Mouse (Mus musculus) liver, embryonic 13.5 days (tissue): ENCODE results near the gene Hist1h2ah. TPM values are rescaled to one million over a fixed set of nuclear protein-coding genes. Genes with fewer than 3 reads are reported as not detected.

Experiments used
- ATAC-seq: fragments of 200-750 bp; cut with Nextera tagmentation; 2 replicates; pipeline ENCODE4 v1.8.0; 2017; ENCODE audit warnings: low read depth, mild to moderate bottlenecking, moderate number of reproducible peaks, moderate library complexity
- DNase-seq: peaks from one replicate; pipeline ENCODE4 v3.0.0; 2022
- H3K27ac ChIP-seq: fragments of 300-500 bp; sonication (generic); 2 replicates; pipeline ENCODE4 v1.5.1; 2015; ENCODE audit warnings: moderate library complexity, mild to moderate bottlenecking, inconsistent platforms
- H3K27me3 ChIP-seq: fragments of 300-500 bp; sonication (generic); 2 replicates; pipeline ENCODE4 v1.6.1; 2015; ENCODE audit warnings: mild to moderate bottlenecking, inconsistent platforms
- H3K36me3 ChIP-seq: fragments of 300-500 bp; sonication (generic); 2 replicates; pipeline ENCODE4 v1.6.1; 2015; ENCODE audit warnings: mild to moderate bottlenecking, inconsistent platforms
- H3K4me1 ChIP-seq: fragments of 300-500 bp; sonication (generic); replicated peaks from 2 replicates; pipeline ENCODE4 v1.6.1; 2015; ENCODE audit warnings: inconsistent platforms
- H3K4me2 ChIP-seq: fragments of 300-500 bp; sonication (generic); 2 replicates; pipeline ENCODE4 v1.6.1; 2015; ENCODE audit warnings: inconsistent platforms, mild to moderate bottlenecking, moderate library complexity
- H3K4me3 ChIP-seq: fragments of 300-500 bp; sonication (generic); replicated peaks from 2 replicates; pipeline ENCODE4 v1.5.1; 2015; ENCODE audit warnings: mild to moderate bottlenecking, inconsistent platforms
- H3K9ac ChIP-seq: fragments of 300-500 bp; sonication (generic); 2 replicates; pipeline ENCODE4 v1.6.1; 2015; ENCODE audit warnings: mild to moderate bottlenecking, inconsistent platforms
- H3K9me3 ChIP-seq: fragments of 300-500 bp; sonication (generic); replicated peaks from 2 replicates; pipeline ENCODE4 v1.6.1; 2016; ENCODE audit warnings: inconsistent platforms
- WGBS: fragments of 180-500 bp; shearing (Covaris S2); methylation state at CpG from one replicate; pipeline ENCODE4 v1.1.7; 2015; ENCODE audit not compliant: insufficient replicate concordance; 5-methylcytosine and 5-hydroxymethylcytosine counted together
- polyA plus RNA-seq: library from polyadenylated mRNA; unstranded; fragments of >200 nt; fragmentation: Nextera tagmentation; extraction: Ambion mirVana; gene quantifications from 2 replicates; pipeline ENCODE4 v1.2.1, GENCODE M21; 2015

Gene Hist1h2ah
- polyA plus RNA-seq, 1 experiment from 2014 or later = 18.3 TPM

DNA sequence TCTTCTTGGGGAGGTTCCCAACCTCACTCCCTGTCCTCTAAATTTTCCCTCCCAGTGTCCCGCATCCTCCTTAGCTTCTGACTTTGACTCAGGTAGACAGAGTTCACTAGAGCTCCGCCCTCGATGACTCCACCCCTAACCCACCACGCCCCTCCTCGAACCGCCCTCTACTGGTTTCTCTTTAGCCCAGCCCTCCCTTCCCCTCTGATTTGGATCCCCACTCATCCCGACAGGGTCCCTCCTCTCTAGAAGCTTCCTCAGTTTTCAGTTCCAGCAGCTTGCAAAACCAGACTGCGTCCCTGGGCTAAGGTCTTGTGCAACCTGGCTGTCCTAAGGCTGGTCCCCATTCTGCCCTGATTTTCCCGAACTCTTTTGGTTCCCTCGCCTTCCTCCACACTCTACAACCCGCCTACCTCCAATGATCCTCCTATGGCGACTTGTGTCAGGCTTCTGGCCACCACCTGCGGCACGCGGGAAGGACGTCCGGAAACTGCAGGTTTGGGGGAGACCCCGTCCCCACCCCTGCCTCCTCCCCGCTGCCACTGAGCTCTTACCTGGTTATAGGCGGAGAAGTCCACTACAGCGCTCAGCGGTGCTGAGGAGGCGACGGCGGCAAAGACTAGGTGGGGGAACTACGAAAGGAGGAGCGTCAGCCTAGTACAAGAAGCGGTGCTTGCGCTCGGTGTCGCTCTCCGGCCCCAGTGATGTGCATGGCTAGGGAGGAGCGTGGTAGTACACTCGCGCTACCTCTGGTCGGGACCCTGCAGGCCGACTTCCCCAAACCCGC is 28.8 kb downstream of the Hist1h2ah start:
- DNase-seq = no peak
- H3K4me3 ChIP-seq = peak overlapping the region; percentile 65
- H3K27ac ChIP-seq = no peak overlapping the region
- peaks cover 97% of the 10 kb centered on the region for H3K27me3 ChIP-seq
- peak overlapping the region; percentile 59 for H3K9ac ChIP-seq
- under 1% methylated on average over 38 of the region's 38 CpGs for WGBS
- H3K4me2 ChIP-seq = peak overlapping the region; percentile 90
- H3K9me3 ChIP-seq = no peaks in the 10 kb centered on the region
- H3K4me1 ChIP-seq = peaks cover 32% of the 10 kb centered on the region
- peak; percentile 85 for ATAC-seq
- no peaks in the 10 kb centered on the region for H3K36me3 ChIP-seq

DNA sequence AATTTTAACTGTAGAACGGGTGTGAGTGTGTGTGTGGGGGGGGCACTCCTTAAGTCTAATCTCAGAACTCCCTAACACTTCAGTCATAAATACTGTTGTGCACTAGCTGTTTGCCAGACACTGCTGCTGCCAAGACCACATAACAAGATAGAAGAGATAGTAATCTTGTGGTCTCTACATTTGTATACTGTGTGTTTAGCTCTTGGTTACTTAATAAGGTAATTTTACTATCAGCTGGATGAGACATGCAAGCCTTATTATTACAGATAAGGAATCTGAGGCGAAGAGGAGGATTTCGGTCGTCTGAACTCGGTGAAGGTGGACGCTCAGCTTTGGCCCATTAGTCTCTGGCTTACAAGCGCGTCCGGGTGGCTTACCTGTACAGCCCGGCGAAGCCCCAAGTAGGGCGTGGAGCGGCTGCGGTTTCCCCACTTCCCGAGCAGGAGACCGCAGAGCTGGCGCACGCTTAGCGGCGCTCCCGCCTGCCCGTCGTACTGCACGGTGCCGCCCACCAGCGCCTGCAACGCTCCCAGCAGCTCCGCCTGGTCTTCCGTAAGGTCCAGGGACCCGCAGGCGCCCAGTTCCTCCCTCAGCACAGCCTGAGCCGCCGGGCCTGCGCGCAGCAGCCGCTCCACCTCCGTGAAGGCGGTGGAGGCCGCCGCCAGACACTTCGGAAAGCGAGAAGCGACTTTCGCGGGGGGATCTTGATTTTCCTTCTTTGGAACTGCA is 29.6 kb downstream of the Hist1h2ah start:
- Histone ChIP-seq H3K4me3 (peak overlapping the region; percentile 65), H3K27ac (no peak overlapping the region), H3K9me3 (no peaks in the 10 kb centered on the region), H3K36me3 (no peaks in the 10 kb centered on the region), H3K27me3 (peaks cover 100% of the 10 kb centered on the region), H3K4me2 (peak overlapping the region; percentile 90), H3K9ac (peak overlapping the region; percentile 59), H3K4me1 (peaks cover 36% of the 10 kb centered on the region)
- under 1% methylated on average over 45 of the region's 45 CpGs for WGBS
- DNase-seq = no peak
- ATAC-seq = peak; percentile 77

DNA sequence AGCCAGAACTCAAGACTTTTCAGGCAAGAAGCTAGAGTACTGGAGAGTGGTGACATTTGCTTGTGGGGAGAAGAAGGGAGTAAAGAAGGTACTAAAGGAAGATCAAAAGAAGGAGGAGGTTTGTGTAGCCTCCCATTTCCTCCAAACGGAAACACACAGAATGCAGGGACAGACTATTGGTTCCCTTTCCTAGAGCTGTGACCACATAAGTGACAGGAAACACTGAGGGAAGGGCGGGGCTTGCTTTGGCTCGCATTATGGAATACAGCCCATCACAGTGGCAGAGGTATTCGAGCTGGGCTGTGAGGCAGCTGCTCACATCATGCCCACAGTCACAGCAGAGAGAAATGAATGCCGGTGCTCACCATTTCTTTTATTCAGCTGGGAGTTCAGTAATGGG is 33.5 kb downstream of the Hist1h2ah start:
- Histone ChIP-seq H3K4me1 (peaks cover 37% of the 10 kb centered on the region), H3K36me3 (no peaks in the 10 kb centered on the region), H3K27ac (0 out of 2 replicates have a peak overlapping the region, but pooled peaks have one; percentile 47), H3K4me3 (no peak overlapping the region), H3K9me3 (no peaks in the 10 kb centered on the region), H3K9ac (no peak overlapping the region), H3K4me2 (peak overlapping the region; percentile 33; the same call in 1 of the 2 replicates), H3K27me3 (peaks cover 100% of the 10 kb centered on the region)
- DNase-seq (no peak), ATAC-seq (no peak)
- 4% methylated on average over 5 of the region's 5 CpGs for WGBS

DNA sequence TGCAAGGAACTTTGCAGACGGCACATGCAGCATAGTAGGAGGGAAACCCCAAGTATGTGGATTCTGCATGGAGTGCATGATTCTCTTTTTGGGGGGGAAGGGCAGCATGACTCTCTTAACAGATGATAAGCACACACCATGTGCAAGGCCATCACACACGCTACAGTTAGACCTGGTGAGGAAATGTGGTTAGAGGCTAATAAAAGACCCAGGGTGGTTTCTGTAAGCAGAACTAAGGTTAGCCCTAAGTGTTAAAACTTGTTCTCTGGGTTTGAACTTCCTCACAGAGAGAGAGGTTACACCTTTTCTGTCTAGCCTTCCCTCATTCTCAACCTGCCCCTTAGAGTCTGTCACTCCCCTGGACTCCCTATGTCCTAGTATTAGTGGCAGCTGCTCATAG is 34.0 kb downstream of the Hist1h2ah start:
- WGBS = 33% methylated on average over 2 of the region's 2 CpGs
- no peaks in the 10 kb centered on the region for H3K36me3 ChIP-seq
- H3K9ac ChIP-seq = no peak overlapping the region
- H3K27ac ChIP-seq = 0 out of 2 replicates have a peak overlapping the region, but pooled peaks have one; percentile 47
- H3K4me3 ChIP-seq = no peak overlapping the region
- DNase-seq (no peak), ATAC-seq (no peak)
- peaks cover 34% of the 10 kb centered on the region for H3K4me1 ChIP-seq
- H3K9me3 ChIP-seq = no peaks in the 10 kb centered on the region
- peaks cover 100% of the 10 kb centered on the region for H3K27me3 ChIP-seq
- H3K4me2 ChIP-seq = peak overlapping the region; percentile 33; the same call in 1 of the 2 replicates

DNA sequence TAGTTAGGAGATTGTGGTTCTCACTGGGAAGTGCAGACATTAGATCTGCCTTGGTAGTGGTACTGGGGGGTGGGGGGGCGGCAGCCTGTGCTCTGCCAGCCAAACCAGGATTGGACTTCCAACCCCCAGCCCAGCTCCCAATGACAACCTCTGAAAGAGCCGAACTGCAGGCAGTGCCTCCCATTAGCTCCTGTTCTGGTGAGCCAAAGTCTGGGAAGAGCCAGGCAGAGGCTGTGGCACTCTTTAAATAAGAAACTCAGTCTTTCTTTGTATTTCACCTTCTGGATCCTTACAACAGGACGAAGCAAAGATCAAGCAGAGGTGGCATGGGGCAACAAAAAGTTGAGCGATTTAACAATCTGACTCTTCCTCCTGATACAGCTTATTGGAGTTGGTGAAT is 36.2 kb downstream of the Hist1h2ah start:
- H3K27ac ChIP-seq = no peak overlapping the region
- WGBS = 47% methylated on average over 4 of the region's 4 CpGs
- H3K4me2 ChIP-seq = no peak overlapping the region
- no peak overlapping the region for H3K4me3 ChIP-seq
- H3K9ac ChIP-seq = no peak overlapping the region
- H3K4me1 ChIP-seq = peaks cover 38% of the 10 kb centered on the region
- no peaks in the 10 kb centered on the region for H3K36me3 ChIP-seq
- H3K27me3 ChIP-seq = peaks cover 96% of the 10 kb centered on the region
- no peaks in the 10 kb centered on the region for H3K9me3 ChIP-seq
- ATAC-seq = no peak
- no peak for DNase-seq

DNA sequence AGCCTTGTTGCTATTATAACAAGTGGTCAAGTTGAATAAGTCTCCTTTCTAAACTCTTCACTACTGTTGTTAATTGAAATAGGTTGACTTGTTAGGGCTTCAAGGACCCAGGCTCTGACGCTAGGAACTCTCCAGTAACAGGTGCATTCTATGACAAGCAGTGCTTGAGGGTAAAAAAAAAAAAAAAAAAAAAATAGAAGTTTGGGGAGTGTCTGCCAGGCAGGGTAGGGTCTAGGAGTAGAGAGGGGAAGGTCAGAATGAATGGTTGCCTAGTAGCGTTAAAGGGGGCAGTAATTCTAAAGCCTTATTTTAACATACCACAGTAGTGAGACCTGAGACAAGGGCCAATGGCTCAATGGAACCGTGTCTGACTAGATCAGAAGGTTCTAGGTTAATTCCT is 37.0 kb downstream of the Hist1h2ah start:
- DNase-seq (no peak), ATAC-seq (no peak)
- Histone ChIP-seq H3K9me3 (no peaks in the 10 kb centered on the region), H3K9ac (no peak overlapping the region), H3K4me2 (no peak overlapping the region), H3K27me3 (peaks cover 92% of the 10 kb centered on the region), H3K36me3 (no peaks in the 10 kb centered on the region), H3K27ac (no peak overlapping the region), H3K4me1 (peaks cover 38% of the 10 kb centered on the region), H3K4me3 (no peak overlapping the region)
- 24% methylated on average over 3 of the region's 3 CpGs for whole genome bisulfite sequencing

DNA sequence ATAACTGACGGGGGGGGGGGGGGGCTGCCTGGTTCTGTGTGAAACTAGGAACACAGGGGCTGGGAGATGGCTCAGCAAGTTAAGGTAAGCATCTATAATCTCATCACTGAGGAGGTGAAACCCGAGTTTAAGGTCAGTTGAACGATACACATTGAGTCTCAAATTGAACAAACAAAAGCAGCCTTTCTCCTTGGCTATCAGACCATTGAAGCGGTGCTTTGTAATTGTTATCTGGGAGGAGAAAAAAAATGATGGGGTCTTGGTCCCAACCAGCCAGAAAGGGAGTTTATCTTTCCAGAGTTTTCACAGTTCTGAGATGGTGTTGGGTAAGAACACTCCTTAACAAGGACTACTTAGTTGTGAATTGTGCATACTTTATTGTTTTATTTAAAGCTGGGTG is 37.5 kb downstream of the Hist1h2ah start:
- ATAC-seq (no peak), DNase-seq (no peak)
- Histone ChIP-seq H3K4me2 (peak overlapping the region; percentile 76), H3K4me1 (peaks cover 38% of the 10 kb centered on the region), H3K9ac (no peak overlapping the region), H3K9me3 (no peaks in the 10 kb centered on the region), H3K36me3 (no peaks in the 10 kb centered on the region), H3K4me3 (peak overlapping the region; percentile 58; the same call in 1 of the 2 replicates), H3K27ac (no peak overlapping the region), H3K27me3 (peaks cover 89% of the 10 kb centered on the region)
- 16% methylated on average over 4 of the region's 4 CpGs for WGBS

DNA sequence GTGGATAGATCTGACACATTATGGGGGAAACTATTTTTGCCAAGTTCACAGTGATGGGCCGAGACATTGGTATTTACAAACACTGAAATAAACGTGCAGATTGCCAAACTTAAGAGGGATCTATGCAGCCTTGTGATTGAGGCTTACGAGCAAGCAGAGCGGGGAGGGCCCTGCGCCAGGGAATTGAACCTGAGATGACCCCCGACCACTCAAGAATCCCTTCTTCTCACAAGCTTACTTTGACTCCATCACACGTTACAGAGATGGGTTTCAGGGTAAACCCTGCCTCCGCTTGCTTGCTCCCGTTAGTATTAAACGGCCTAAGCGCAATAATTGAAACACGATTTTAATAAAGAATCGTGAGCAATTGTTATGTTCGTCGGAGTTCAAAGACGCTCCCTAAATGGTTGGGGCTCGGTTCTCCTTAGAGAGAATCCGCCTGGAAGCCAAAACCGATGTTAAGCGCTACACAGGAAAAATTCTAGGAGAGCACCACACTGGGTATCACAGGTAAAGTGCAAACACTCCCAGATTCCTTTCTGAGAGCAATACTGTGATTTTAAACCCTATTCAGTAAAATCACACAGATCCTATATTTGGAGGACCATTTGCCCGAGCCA is 38.1 kb downstream of the Hist1h2ah start:
- Histone ChIP-seq H3K4me2 (peak overlapping the region; percentile 76), H3K9me3 (no peaks in the 10 kb centered on the region), H3K4me3 (peak overlapping the region; percentile 58), H3K36me3 (no peaks in the 10 kb centered on the region), H3K9ac (peak overlapping the region; percentile 44; the same call in 1 of the 2 replicates), H3K27me3 (peaks cover 86% of the 10 kb centered on the region), H3K4me1 (peaks cover 38% of the 10 kb centered on the region), H3K27ac (no peak overlapping the region)
- 3% methylated on average over 21 of the region's 21 CpGs for WGBS
- no peak for ATAC-seq
- no peak for DNase-seq

DNA sequence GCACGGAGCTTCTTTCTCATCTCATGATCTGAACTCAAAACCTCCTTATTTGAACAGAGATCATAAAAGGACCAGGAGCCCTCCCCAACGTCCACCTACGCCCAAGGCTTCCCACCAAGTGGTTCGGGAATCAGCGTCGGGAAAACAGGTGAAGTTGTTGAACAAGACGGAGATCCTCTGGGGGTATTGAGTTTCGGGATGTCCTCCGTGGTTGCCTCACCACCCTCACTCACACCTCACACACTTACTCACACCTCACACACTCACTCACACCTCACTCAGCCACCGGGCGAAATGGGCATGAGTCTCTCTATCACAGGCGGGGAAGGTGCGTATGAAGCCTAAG is 38.6 kb downstream of the Hist1h2ah start:
- Histone ChIP-seq H3K4me3 (peak overlapping the region; percentile 58), H3K36me3 (no peaks in the 10 kb centered on the region), H3K27ac (no peak overlapping the region), H3K9ac (peak overlapping the region; percentile 44; the same call in 1 of the 2 replicates), H3K4me2 (peak overlapping the region; percentile 76), H3K9me3 (no peaks in the 10 kb centered on the region), H3K4me1 (peaks cover 33% of the 10 kb centered on the region), H3K27me3 (peaks cover 81% of the 10 kb centered on the region)
- ATAC-seq (no peak), DNase-seq (no peak)
- under 1% methylated on average over 13 of the region's 13 CpGs for WGBS

DNA sequence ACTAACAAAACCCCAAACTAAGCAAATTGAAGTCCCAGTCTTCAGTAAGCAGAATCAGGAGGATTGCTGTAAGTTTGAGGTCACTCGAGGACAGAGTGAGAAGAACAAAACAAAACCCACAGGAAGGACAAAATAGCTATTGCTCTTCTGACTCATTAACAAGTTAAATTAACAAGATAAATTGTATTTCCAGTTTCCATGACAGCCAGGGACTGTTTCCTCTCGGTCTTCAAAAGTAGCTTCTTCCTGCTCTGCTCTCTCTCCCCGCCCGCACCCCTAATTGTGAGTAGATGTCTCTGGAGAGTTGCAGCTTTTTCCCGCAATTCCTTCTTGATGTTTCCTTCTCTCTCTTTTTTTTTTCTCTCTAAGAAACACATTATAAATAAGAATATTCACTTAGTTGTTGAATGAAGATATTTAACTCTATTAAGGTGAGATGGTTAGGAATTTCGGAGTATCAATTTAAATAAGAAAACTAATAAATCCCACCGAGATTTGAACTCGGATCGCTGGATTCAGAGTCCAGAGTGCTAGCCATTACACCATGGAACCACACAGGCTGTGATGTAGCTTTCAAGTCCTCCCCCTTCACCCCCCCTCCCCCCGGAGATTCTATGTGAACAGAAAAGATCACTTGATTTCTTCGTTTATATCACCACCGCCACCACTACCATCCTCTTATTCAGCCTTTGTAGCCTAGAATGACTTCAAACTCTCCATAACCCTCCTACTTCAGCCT is 39.1 kb downstream of the Hist1h2ah start:
- ATAC-seq (no peak), DNase-seq (no peak)
- peaks cover 76% of the 10 kb centered on the region for H3K27me3 ChIP-seq
- no peaks in the 10 kb centered on the region for H3K36me3 ChIP-seq
- H3K4me1 ChIP-seq = peaks cover 27% of the 10 kb centered on the region
- H3K9me3 ChIP-seq = no peaks in the 10 kb centered on the region
- peak overlapping the region; percentile 56; the same call in 1 of the 2 replicates for H3K9ac ChIP-seq
- no peak overlapping the region for H3K27ac ChIP-seq
- WGBS = 1% methylated on average over 12 of the region's 12 CpGs
- H3K4me3 ChIP-seq = peak overlapping the region; percentile 58
- H3K4me2 ChIP-seq = peak overlapping the region; percentile 76
